Mouse (Mus musculus): ENCODE measurements around the gene Abi1.
"Not testable (repeated sequence)": the region's sequence is repeated elsewhere in the genome, so short reads cannot be mapped to it uniquely, and the experiment has no call there.

The Abi1 gene

GRCm38 (mm10) chr2:23040001-23040646, at the start of gene Abi1:
Gene Abi1, minus strand, starts transcription at chr2:23040241.
- peak; percentile 91 for DNase-seq (ENCODE audit: low spot score)

GRCm38 (mm10) chr2:23084540-23084939, 44.5 kb upstream of the Abi1 start:
- no peak for DNase-seq (ENCODE audit: low spot score)

GRCm38 (mm10) chr2:23078588-23078987, 38.5 kb upstream of the Abi1 start:
- DNase-seq (ENCODE audit: low spot score) = no peak

- no peak for DNase-seq (ENCODE audit: low spot score)
Observed at GRCm38 (mm10) chr2:23077693-23078092, 37.7 kb upstream of the Abi1 start.

- DNase-seq (ENCODE audit: low spot score) = no peak
Observed at GRCm38 (mm10) chr2:23076783-23077182, 36.7 kb upstream of the Abi1 start.

GRCm38 (mm10) chr2:23075846-23076245, 35.8 kb upstream of the Abi1 start:
- no peak for DNase-seq (ENCODE audit: low spot score)

- DNase-seq (ENCODE audit: low spot score) = no peak
Observed at GRCm38 (mm10) chr2:23071406-23071805, 31.4 kb upstream of the Abi1 start.

GRCm38 (mm10) chr2:23070491-23070890, 30.4 kb upstream of the Abi1 start:
- DNase-seq (ENCODE audit: low spot score) = no peak

- peak; percentile 94 for DNase-seq (ENCODE audit: low spot score)
Observed at GRCm38 (mm10) chr2:23068894-23069744, 29.1 kb upstream of the Abi1 start.

GRCm38 (mm10) chr2:23068370-23068737, 28.3 kb upstream of the Abi1 start:
- DNase-seq (ENCODE audit: low spot score) = no peak

- DNase-seq (ENCODE audit: low spot score) = peak; percentile 95
Observed at GRCm38 (mm10) chr2:23067552-23068369, 27.7 kb upstream of the Abi1 start, which contains the start of gene Acbd5. Gene Acbd5, plus strand, starts transcription at chr2:23068167.

GRCm38 (mm10) chr2:23052523-23052922, 12.5 kb upstream of the Abi1 start:
- no peak for DNase-seq (ENCODE audit: low spot score)

- no peak for DNase-seq (ENCODE audit: low spot score)
Observed at GRCm38 (mm10) chr2:23051890-23052289, 11.8 kb upstream of the Abi1 start.

GRCm38 (mm10) chr2:23048006-23048405, 8.0 kb upstream of the Abi1 start:
- DNase-seq (ENCODE audit: low spot score) = no peak

- no peak for DNase-seq (ENCODE audit: low spot score)
Observed at GRCm38 (mm10) chr2:23045703-23046102, 5.7 kb upstream of the Abi1 start.

- no peak for DNase-seq (ENCODE audit: low spot score)
Observed at GRCm38 (mm10) chr2:23042189-23042588, 2.1 kb upstream of the Abi1 start.

GRCm38 (mm10) chr2:23041457-23041856, 1.4 kb upstream of the Abi1 start:
- DNase-seq (ENCODE audit: low spot score) = no peak

- DNase-seq (ENCODE audit: low spot score) = not testable (repeated sequence)
Observed at GRCm38 (mm10) chr2:23040690-23041089, 649 bp upstream of the Abi1 start.

GRCm38 (mm10) chr2:23039082-23040000, 700 bp downstream of the Abi1 start:
- peak; percentile 52 for DNase-seq (ENCODE audit: low spot score)

- DNase-seq (ENCODE audit: low spot score) = no peak
Observed at GRCm38 (mm10) chr2:23035467-23035866, 4.6 kb downstream of the Abi1 start.

GRCm38 (mm10) chr2:23034692-23035435, 5.2 kb downstream of the Abi1 start:
- DNase-seq (ENCODE audit: low spot score) = no peak
